Mouse (Mus musculus): ENCODE measurements around the gene Nagpa. TPM values are rescaled to one million over a fixed set of nuclear protein-coding genes. Genes with fewer than 3 reads are reported as not detected.
A peak's percentile ranks its signal among the peaks of the same experiment; 100 is the strongest.

The Nagpa gene
- polyA plus RNA-seq, 1 experiment from 2014 or later: 16.2 TPM

- 17% methylated on average over 13 of the region's 13 CpGs for WGBS
- peaks cover 33% of the 10 kb centered on the region for H3K27me3 ChIP-seq (replicated peaks; ENCODE audit: low read depth, poor library complexity, severe bottlenecking)
- no peaks in the 10 kb centered on the region for H3K9me3 ChIP-seq
Observed at GRCm38 (mm10) chr16:5147037-5147385, 56.8 kb downstream of the Nagpa start, which contains the start of gene Sec14l5. Gene Sec14l5, plus strand, starts transcription at chr16:5147109.

GRCm38 (mm10) chr16:5146367-5147036 is 57.3 kb downstream of the Nagpa start:
- Histone ChIP-seq H3K36me3 (replicated peaks) (no peaks in the 10 kb centered on the region), H3K27me3 (replicated peaks; ENCODE audit: low read depth, poor library complexity, severe bottlenecking) (peaks cover 33% of the 10 kb centered on the region), H3K4me3 (peak overlapping the region; percentile 53), H3K4me1 (peaks cover 19% of the 10 kb centered on the region), H3K27ac (replicated peaks) (no peak overlapping the region), H3K9me3 (no peaks in the 10 kb centered on the region)
- 2% methylated on average over 26 of the region's 26 CpGs for WGBS
- DNase-seq (ENCODE audit: low spot score): peak; percentile 90

More at GRCm38 (mm10) chr16:5147037-5147385, 56.8 kb downstream of the Nagpa start, which contains the start of gene Sec14l5:
- Histone ChIP-seq H3K27ac (replicated peaks) (no peak within 1 kb of the TSS), H3K36me3 (replicated peaks) (no peaks in the 10 kb centered on the region), H3K4me1 (peaks cover 19% of the 10 kb centered on the region), H3K4me3 (peak within 1 kb of the TSS; percentile 53)
- DNase-seq (ENCODE audit: low spot score): no peak

GRCm38 (mm10) chr16:5145570-5145969 is 58.2 kb downstream of the Nagpa start:
- H3K27me3 ChIP-seq (replicated peaks; ENCODE audit: low read depth, poor library complexity, severe bottlenecking): peaks cover 33% of the 10 kb centered on the region
- peak; percentile 73 for DNase-seq (ENCODE audit: low spot score)
- no peak overlapping the region for H3K27ac ChIP-seq (replicated peaks)
- WGBS: under 1% methylated on average over 7 of the region's 7 CpGs
- no peaks in the 10 kb centered on the region for H3K36me3 ChIP-seq (replicated peaks)
- H3K9me3 ChIP-seq: no peaks in the 10 kb centered on the region
- peaks cover 19% of the 10 kb centered on the region for H3K4me1 ChIP-seq
- no peak overlapping the region for H3K4me3 ChIP-seq

Small RNAs within 50 kb of the gene (microRNA-seq; reads per million reads assigned to microRNA genes)
- gene Gm23689 (not detected), gene Gm26095 (not detected), gene Mir6364 (not detected)

Other genes with a start within 250 kb of the Nagpa start
- gene Anks3, start 239.8 kb downstream of the Nagpa start, polyA plus RNA-seq (2016; fragmentation: Nextera tagmentation; extraction: Ambion mirVana): 45.3 and 45.8 TPM in 2 replicates
- gene Sept12, start 206.2 kb downstream of the Nagpa start, polyA plus RNA-seq (2016; fragmentation: Nextera tagmentation; extraction: Ambion mirVana): not detected in 2 replicates
- gene Smim22, start 196.7 kb downstream of the Nagpa start, polyA plus RNA-seq (2016; fragmentation: Nextera tagmentation; extraction: Ambion mirVana): 3.4 and 3.6 TPM in 2 replicates
- gene Rogdi, start 190.5 kb downstream of the Nagpa start, polyA plus RNA-seq (2016; fragmentation: Nextera tagmentation; extraction: Ambion mirVana): 63.6 and 66.2 TPM in 2 replicates
- gene Glyr1, start 154.1 kb downstream of the Nagpa start, polyA plus RNA-seq (2016; fragmentation: Nextera tagmentation; extraction: Ambion mirVana): 211 and 221 TPM in 2 replicates
- 18.5 and 20.0 TPM in 2 replicates for gene Ubn1, start 154.0 kb downstream of the Nagpa start, polyA plus RNA-seq (2016; fragmentation: Nextera tagmentation; extraction: Ambion mirVana)
- 1.8 and 2.4 TPM in 2 replicates for gene Ppl, start 71.6 kb downstream of the Nagpa start, polyA plus RNA-seq (2016; fragmentation: Nextera tagmentation; extraction: Ambion mirVana)
- gene Sec14l5, start 56.9 kb downstream of the Nagpa start, polyA plus RNA-seq (2016; fragmentation: Nextera tagmentation; extraction: Ambion mirVana): 0.10 and 0.16 TPM in 2 replicates
- gene AU021092, start 18.3 kb upstream of the Nagpa start, polyA plus RNA-seq (2016; fragmentation: Nextera tagmentation; extraction: Ambion mirVana): 0.93 and 1.3 TPM in 2 replicates
- 23.1 and 26.2 TPM in 2 replicates for gene Alg1, start 29.6 kb upstream of the Nagpa start, polyA plus RNA-seq (2016; fragmentation: Nextera tagmentation; extraction: Ambion mirVana)
- 14.7 and 19.4 TPM in 2 replicates for gene Eef2kmt, start 52.0 kb upstream of the Nagpa start, polyA plus RNA-seq (2016; fragmentation: Nextera tagmentation; extraction: Ambion mirVana)